Mouse (Mus musculus) brain, adult 2 months (tissue): ENCODE data around the gene Tab1.
A peak's percentile ranks its signal among the peaks of the same experiment; 100 is the strongest.

ENCODE experiments used
- DNase-seq: peaks from one replicate; pipeline ENCODE4 v3.0.0; 2011; ENCODE audit warnings: low read depth, low spot score

Tab1 gene

DNA sequence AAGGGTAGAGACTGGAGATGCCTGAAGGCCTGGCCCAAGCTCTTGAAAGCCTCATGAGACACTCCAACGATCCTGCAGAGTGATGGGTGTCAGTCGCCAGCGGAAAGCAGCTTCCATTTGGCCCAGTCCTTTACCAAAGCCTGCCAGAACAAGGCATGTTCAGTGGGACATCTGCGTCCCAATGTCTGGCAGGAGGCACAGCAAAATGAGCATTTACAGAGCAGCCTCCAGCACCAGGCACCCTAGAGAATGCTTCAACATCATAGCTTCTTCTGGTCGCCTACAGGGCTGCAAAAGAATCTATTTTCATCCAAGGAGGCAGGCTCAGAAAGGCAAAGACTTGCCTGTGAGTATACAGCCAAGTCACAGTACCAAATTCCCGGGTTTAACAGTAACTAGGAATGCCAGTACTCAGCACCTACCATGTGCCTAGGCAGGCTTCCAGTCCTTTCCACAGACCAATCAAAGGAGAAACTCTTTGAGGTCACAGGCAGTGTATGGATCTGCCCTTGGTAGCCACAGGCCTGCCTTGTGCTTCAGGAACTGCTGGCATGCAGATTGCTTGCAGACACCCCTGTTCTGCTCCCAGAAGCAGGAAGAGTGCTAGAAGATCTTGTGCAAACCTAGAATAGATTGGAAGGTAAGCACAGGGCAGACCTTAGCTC, 69.3 kb downstream of the Tab1 start:
- DNase-seq, result peak; percentile 87

DNA sequence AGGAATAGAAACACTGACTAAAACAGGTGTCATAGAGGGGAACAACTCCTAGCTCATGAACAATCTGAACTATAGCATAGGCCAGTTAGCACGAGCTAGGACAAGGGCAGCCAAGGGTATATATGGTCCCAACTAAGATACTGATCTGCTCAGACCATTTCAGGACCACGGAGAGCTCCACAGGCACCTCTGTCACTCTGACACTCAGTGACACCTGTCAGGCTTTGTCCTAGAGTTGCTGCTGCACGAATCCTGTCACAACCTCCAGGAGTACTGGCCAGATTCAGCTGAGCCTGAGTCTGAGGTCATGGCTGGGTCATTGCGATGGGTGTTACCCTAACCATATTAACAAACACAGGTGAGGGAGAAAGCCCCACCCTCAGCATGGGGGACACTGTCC, 70.5 kb downstream of the Tab1 start:
- DNase-seq, result no peak

DNA sequence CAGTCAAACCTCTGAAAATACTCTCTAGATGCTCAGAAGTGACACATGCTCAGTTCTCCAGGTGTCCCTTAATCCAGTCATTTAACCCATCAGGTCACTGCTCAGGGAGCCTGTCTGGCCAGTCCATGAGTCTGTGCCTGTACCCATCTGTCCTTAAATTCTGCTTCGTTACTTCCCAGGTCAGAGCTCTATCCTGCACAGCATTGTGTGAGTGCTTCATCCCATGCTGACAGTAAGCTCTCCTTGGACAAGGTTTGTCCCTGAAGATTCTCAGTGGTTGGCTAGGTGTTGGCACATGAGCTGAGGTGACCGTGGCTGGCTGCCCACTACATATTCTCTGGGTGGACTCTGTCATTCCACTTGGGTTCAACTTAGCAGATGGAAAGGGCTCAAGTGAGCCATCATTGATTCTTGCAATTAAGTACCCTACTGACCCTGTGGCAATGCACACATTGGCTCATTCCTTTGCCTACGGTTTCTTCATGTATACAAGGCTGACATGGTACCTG, 73.2 kb downstream of the Tab1 start:
- peak; percentile 48 for DNase-seq

DNA sequence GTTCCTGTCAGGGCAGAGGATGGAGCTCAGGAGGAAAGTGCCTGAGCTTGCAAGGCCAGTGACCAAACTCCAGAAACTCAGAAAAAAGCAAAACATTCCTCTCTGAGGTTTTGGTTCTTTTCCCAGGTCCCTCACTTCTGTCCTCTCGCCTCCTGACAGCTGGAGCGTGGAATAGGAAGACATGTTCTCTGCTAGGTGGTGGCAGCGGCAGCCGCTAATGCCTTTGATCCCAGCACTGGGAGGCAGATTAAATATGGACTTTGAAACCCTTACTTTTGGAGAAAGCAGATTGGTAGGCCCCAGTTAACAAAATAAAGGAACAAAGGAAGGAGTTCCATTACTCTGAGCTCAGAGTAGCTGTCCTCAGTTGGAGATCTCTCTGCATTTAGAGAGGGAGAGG, 75.5 kb downstream of the Tab1 start:
- no peak for DNase-seq
